Mouse (Mus musculus) MEL (cell line): Measurements from ENCODE around the gene Pbx2.

Source experiments
- BHLHE40 ChIP-seq: IDR thresholded peaks from 2 replicates; pipeline ENCODE4 v1.6.1; 2012; ENCODE audit warnings: low read depth, mild to moderate bottlenecking, inconsistent platforms, low read length, improper control_type of control experiment, borderline replicate concordance
- CTCF ChIP-seq, 3 experiments: IDR thresholded peaks in 2 of 3; conservative IDR thresholded peaks in 1 of 3; 2 replicates each; pipeline ENCODE4 v1.5.1; 2011 to 2012; ENCODE audit warnings: low read length in 3 of 3, low read depth in 2 of 3, mild to moderate bottlenecking in 2 of 3, improper control_type of control experiment in 1 of 3, inconsistent platforms in 1 of 3, mixed read lengths in 1 of 3, moderate library complexity in 1 of 3; ENCODE audit not compliant: control insufficient read depth in 1 of 3, insufficient read depth in 1 of 3, poor library complexity in 1 of 3, severe bottlenecking in 1 of 3
- E2F4 ChIP-seq: IDR thresholded peaks from 2 replicates; pipeline ENCODE4 v1.6.1; 2011; ENCODE audit warnings: low read depth, low read length, improper control_type of control experiment, borderline replicate concordance
- EP300 ChIP-seq, 2 experiments: IDR thresholded peaks; 2 replicates each; pipeline ENCODE4 v1.6.1; 2011; ENCODE audit warnings: improper control_type of control experiment in 2 of 2, low read length in 2 of 2, low read depth in 1 of 2, mild to moderate bottlenecking in 1 of 2
- GATA1 ChIP-seq: IDR thresholded peaks from 2 replicates; pipeline ENCODE4 v1.6.1; 2011; ENCODE audit warnings: low read depth, low read length, improper control_type of control experiment
- KAT2A ChIP-seq: conservative IDR thresholded peaks from 2 replicates; pipeline ENCODE4 v1.6.1; 2012; ENCODE audit warnings: low read depth, low read length, improper control_type of control experiment, inconsistent platforms
- MEF2A ChIP-seq: IDR thresholded peaks from 2 replicates; pipeline ENCODE4 v1.6.1; 2014; ENCODE audit warnings: low read depth, mild to moderate bottlenecking, inconsistent platforms, low read length, improper control_type of control experiment; ENCODE audit not compliant: poor library complexity, insufficient replicate concordance, severe bottlenecking; ENCODE audit errors: extremely low read depth
- RAD21 ChIP-seq: IDR thresholded peaks from 2 replicates; pipeline ENCODE4 v1.6.1; 2011; ENCODE audit warnings: mild to moderate bottlenecking, low read depth, low read length, improper control_type of control experiment
- TBP ChIP-seq: IDR thresholded peaks from 2 replicates; pipeline ENCODE4 v1.8.0; 2011; ENCODE audit warnings: low read depth, low read length, improper control_type of control experiment
- UBTF ChIP-seq: IDR thresholded peaks from 2 replicates; pipeline ENCODE4 v1.6.1; 2012; ENCODE audit warnings: low read depth, mild to moderate bottlenecking, inconsistent platforms, low read length, improper control_type of control experiment, moderate library complexity, borderline replicate concordance; ENCODE audit not compliant: insufficient read depth
- USF1 ChIP-seq: IDR thresholded peaks from 2 replicates; pipeline ENCODE4 v1.6.1; 2014; ENCODE audit warnings: low read depth, mild to moderate bottlenecking, inconsistent platforms, low read length, improper control_type of control experiment, moderate library complexity
- ZC3H11A ChIP-seq: IDR thresholded peaks from 2 replicates; pipeline ENCODE4 v1.6.1; 2012; ENCODE audit warnings: low read depth, mild to moderate bottlenecking, inconsistent platforms, low read length, improper control_type of control experiment
- ZNF384 ChIP-seq: IDR thresholded peaks from 2 replicates; pipeline ENCODE4 v1.6.1; 2012; ENCODE audit warnings: low read depth, mild to moderate bottlenecking, inconsistent platforms, low read length, improper control_type of control experiment

GRCm38 (mm10) chr17:34569919-34570318 is 21.1 kb upstream of the Pbx2 start:
- TF ChIP-seq UBTF (no peak), CTCF (IDR thresholded peaks at IDR 0.05 in 2 of 3, conservative IDR thresholded peaks at IDR 0.05 in 1 of 3; ENCODE audit: control insufficient read depth in 1 of 3, insufficient read depth in 1 of 3, low read depth in 2 of 3, low read length in 3 of 3, poor library complexity in 1 of 3, severe bottlenecking in 1 of 3) (no peak), ZNF384 (no peak), BHLHE40 (no peak), ZC3H11A (no peak), TBP (no peak), USF1 (no peak), MEF2A (no peak), KAT2A (no peak), GATA1 (no peak), EP300 (IDR thresholded peaks at IDR 0.05; ENCODE audit: low read depth in 1 of 2, low read length in 2 of 2) (no peak), RAD21 (no peak), E2F4 (no peak)
